Mouse (Mus musculus) neutrophil, adult 5-6 weeks (primary cell): ENCODE data around the gene Gata2. TPM values are rescaled to one million over a fixed set of nuclear protein-coding genes. Genes with fewer than 3 reads are reported as not detected.
A peak's percentile ranks its signal among the peaks of the same experiment; 100 is the strongest.
"Not testable (repeated sequence)": the region's sequence is repeated elsewhere in the genome, so short reads cannot be mapped to it uniquely, and the experiment has no call there.

ENCODE experiments used
- ATAC-seq: fragments of 151-379, 151-347 bp; 2 replicates; pipeline ENCODE4 v1.8.0; 2017; ENCODE audit warnings: mild to moderate bottlenecking, moderate TSS enrichment; ENCODE audit not compliant: insufficient number of reproducible peaks, poor library complexity, low FRiP score, severe bottlenecking; ENCODE audit errors: extremely low read depth
- total RNA-seq: library from RNA; stranded (forward); fragments of 200-1000 nt; gene quantifications from 2 replicates; pipeline ENCODE4 v1.2.3, GENCODE M21; 2017

Gene Gata2
- 1.8 and 4.9 TPM in 2 replicates for total RNA-seq

DNA sequence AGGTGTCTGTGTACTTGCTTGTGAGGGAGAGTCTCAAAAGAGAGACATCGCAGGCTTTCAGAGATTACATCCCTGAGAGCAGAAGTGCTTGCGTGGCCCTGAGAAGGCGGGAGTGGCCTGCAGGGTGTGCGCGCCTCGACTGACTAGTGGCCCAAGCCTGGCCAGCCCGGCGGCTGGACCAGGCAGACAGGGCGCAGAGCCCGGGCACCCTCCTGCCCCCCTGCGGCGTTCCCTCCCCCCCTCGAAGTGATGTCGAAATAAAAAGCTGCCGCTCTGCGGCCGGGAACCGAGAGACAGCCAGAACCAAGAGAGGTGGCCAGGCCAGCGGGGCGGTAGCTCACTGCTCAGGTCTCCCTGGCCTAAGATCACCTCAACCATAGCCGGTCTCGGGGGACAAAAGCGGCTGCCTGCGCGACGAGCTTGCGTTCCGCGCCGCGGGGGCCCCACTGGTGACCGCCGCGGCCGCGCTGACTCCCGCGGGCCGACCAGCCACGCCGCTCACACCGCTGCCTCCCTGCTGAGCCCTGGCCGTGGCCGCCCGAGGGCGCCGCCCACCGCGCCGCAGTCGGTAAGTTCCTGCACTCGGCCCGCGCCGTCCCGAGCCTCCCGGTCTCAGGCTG lies at the start of gene Gata2:
TSS of gene Gata2 (plus strand) at position 459 of the 620 bp plus-strand sequence.
- ATAC-seq: no peak

DNA sequence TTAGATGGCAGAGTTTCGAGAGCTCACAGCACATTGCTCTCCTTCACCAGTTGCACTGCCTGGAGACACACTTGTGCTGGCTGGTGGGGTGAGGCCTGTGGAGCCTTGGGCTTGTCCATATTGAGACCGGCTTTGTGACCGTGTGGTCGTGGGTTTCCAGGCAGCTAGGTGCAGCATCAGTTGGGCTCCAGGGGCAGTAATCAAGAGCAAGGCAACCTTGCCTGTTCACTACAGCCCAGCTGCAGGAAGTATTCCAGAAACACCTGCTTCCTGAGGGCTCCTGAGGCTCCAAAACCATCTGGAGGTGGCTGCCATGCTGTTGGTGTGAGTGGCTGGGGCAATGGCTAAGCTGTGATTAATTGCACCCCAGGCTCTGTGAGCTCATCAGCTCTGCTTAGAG lies 47.9 kb upstream of the Gata2 start:
- no peak for ATAC-seq

DNA sequence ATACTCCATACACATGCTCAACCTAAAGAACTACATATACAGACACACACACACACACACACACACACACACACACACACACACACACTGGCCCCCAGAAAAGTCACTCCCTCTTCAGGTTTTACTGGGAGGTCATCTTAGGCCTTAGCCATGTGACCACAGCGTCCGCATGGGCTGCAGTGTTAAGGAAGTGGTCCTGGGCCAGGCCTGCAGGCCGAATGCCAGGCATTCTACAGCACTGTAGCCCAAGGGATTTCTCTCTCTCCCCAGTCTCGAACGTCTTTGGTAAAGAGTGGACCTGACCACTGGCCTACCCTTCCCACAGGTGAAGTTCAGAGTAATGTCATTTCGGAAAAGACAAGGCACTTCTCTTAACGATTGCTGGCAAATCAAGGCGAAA lies 47.1 kb upstream of the Gata2 start:
- no peak for ATAC-seq

DNA sequence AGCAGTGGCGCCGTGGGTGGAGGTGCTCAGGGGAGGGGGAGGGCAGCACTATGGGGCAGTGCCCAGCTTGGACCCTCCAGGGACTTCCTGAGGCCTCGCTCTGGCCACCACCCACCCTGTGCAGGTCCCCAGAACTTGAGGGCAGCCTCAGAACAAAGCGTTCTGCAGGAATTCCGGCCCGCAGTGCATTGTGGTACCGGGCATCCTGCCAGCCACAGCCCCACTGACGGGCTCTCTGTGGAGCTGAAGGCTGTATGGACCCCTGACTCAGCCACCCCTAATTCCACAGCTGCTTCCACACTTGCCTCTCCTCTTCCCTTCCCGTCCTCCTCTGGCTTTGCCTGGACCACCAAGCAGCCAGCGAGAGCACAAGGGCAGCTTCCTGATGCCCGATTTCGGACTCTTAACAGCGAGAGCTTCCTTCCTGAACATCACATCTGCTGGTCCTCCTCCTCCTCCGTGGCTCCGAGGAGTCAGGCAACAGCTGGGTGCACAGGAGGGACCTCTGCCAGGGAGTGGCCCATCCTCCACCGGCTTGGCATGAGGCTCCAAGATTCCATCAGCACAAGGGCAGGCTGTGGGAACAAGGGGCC lies 46.2 kb upstream of the Gata2 start:
- ATAC-seq: no peak

DNA sequence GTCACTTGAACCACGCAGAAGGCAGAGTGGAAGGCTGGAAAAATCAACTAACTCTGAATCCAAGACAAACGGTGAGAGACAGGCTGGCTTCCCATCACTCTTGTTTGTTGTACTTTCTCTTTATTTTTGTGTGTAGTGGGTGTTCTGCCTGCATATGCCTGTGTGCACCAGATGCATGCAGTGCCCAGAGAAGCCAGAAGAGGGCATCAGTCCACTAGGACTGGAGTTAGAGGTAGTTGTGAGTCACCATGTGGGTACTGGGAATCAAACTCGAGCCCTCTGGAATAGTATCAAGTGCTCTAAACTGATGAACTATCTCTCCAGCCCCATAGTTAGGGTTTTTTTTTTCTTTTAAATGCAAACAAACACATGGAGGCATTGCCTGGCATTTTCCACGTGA lies 42.4 kb upstream of the Gata2 start:
- ATAC-seq: no peak

DNA sequence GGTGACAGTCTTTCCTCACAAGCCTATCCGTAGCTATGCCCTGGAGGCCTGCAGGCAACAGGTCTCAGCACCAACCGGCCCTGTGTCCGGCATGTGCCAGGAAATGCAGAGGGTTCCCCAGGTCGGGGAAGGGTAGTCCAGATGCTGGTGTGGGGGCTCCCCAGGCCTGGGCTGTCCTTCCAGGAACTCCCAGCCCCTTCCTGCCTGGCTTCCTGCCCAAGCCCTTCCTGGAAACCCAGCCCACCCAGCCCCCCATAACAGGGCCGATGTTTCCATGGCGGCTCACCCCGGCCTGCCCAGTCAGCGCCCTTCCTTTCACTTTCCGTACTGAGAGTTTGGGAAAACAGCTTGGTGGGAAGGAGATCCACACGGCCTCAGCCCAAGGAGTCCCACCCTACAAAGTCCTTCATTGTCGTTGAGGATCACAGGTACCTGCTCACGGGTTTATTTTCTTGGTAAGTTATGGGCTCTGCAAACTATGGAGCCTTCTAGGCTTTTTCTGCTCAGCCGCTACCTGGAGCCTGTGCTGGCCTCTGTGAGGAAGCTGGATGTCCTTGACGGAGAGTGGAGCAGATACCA lies 41.5 kb upstream of the Gata2 start:
- ATAC-seq: no peak

DNA sequence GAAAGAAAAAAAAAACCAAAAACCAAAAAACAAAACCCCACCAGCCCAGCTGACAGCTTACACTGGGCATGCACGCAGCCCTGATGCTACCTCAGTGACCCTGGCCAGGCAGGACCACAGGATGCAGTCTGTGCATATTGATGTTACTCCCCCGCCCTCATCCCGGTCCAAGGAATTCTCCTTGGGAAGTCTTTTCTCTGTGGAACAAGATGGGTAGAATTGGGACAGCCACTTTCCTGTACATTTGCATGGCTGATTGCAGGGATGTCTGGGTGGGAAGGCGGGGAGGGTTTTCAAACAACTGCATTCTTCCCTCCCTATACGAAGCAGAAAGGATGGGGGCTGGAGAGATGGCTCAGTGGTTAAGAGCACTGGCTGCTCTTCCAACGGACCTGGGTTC lies 40.7 kb upstream of the Gata2 start:
- no peak for ATAC-seq

DNA sequence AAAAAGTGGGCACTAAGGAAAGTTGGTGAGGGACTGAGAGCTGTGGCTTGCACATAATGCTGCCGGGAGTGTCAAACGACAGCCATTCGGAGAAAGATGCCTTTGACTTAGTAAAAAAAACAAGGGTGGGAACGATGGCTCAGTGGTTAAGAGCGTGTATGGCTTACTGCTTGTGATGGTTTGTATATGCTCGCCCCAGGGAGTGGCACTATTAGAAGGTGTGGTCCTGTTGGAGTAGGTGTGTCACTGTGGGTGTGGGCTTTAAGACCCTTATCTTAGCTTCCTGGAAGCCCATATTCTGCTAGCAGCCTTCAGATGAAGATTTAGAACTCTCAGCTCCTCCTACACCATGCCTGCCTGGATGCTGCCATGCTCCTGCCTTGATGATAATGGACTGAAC lies 38.1 kb upstream of the Gata2 start:
- ATAC-seq: not testable (repeated sequence)

DNA sequence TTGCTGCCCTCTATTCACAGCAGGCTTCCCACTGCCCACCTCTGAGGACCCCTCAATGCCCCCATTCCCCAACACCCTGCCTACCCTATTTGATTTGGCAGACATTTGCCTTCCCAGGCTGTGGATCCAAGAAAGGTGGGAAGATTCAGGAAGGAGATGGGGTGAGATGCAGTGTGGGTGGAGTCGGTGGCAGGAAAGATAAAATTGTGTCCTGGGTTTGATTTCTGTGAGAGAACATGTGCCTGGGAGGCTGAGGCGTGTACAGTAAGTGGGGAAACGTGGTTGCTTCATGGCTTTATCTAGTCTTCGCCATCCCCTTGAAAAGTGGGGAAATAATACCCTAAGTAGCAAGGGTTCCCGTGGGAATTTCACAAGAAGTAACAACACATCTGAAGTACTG lies 34.9 kb upstream of the Gata2 start:
- no peak for ATAC-seq

DNA sequence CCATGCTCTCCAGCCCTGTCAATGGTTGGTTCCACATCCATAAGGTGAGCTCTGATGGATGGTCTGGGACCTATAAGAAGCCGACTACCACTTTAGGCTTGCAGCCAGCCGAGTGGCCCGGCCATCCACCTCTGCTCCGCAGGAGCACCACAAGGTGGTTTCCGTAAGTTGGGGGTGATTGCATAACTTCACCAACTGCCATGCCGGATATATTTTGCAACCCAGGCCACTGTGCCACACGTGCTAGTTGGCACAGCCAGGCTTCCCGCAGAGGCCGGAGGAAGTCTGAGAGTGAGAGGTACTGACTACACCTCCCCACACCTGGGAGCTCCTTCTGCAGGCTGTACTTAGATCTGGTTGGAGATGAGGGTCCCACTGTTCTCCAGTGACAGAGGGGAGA lies 27.6 kb upstream of the Gata2 start:
- 0 out of 2 replicates have a peak, but pooled peaks have one; percentile 13 for ATAC-seq

DNA sequence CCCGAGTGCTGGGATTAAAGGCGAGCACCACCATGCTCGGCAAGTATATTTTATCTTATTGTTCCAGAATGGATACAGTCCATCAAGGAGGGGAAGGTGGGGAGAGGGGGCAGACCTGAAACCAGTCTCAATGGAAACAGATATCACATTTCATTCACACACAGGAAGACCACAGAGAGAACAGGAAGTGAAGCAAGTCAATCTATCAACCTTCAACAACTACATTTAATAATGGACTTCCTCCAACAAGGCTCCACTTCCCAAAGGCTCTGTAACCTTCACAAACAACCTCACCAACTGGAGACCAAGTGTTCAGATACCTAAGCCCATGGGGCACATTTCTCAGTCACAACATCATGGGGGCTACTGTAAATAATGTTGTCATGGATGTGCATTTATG lies 19.5 kb upstream of the Gata2 start:
- no peak for ATAC-seq

DNA sequence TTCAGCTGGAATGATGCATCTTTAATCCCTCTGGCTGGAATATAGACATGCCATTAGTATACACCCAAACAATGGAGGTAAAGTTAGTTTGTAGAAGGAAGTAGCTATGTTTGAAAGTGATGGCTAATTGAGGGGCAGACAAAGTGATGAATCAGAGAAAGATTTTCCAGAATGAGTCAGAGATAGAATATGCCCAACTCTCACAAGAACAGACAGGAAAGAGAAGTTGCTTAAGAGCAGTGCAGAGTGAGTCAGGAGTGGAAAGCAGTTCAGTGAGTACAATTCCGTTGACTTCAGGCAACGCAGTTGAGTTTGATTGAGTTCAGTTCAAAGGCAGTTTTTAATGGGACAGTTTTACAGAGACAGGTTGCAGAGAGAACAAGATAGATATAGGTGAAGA lies 19.0 kb upstream of the Gata2 start:
- no peak for ATAC-seq

DNA sequence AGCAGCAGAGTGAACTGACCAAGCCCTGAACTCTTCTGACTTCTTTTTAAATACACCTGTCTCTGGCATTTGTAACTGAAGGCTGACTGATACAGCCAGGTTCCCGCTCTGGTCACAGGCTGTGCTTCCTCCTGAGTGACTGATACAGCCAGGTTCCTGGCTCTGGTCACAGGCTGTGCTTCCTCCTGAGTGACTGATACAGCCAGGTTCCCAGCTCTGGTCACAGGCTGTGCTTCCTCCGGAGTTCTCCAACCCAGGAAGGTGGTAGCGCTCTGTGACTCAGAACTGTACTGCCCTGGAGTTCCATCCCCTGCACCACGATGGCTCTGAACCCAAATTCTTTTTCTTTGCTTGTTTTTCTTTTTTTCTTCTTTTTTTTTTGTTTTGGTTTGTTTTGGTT lies 9.0 kb upstream of the Gata2 start:
- no peak for ATAC-seq

DNA sequence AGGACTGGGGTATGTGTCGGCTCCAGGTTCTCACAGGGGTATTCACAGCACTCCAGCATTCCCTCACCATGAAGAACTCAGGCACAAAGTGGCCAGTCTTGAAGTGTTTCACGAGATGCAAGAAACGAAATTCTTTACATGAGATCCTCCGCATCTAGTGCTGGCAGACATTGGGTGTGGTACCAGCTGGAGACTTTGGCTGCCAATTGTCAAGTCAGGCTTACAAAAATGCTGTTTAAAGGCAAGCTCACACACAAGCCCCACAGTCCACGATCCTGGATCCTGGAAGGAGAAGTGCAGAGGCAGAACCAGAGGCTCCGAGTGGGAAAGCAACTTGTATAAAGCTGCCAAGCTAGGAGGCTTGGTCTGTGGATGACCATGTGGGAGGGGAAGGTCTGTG lies 5.5 kb upstream of the Gata2 start:
- ATAC-seq: no peak

DNA sequence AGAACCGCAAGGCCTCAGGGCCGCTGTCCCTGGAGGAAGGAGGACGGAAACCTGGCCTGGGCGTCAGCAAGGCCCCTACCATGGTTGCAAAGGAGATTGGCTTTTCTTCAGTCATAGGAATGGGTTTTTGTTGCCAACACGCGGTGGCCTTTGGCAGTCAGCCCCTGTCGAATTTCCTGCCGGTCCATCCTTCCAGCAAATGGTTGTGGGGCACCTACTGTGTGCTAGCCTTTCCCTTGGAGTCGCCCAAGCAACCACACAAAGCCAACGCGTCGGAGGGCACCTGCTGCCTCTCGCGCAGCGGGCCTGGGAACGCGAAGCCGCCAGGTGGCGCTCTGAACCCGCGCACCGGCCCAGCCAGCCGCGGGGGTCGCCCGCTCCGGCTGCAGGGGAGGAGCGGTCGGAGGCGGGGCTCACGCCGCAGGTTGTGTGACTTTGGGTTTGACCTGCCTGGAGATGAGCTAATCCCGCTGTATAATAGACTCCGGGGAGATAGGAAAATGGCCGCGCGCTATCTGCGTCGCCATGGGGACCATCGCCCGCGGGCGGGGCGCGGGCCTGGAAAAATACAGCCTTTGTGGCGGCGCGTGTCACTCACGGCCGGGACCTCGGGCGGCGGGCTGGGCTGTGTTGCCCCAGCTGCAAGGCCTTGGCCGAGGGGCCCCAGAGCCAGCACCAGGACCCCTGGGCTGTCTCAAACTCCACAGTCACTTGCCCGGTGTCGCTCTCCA lies 4.2 kb upstream of the Gata2 start:
- no peak for ATAC-seq

DNA sequence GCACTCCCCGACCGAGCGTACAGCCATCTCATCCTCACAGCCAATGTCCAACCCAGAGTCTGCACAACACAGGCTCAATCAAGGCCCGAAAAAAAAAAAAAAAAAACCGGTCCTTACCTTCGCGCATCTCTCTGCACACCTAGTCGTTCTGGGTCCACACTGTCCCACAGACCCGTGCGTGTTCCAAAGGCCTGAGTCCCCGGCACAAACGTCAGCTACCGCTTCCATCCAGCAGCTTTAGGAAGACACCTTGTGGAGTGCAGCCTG lies 3.7 kb upstream of the Gata2 start:
- ATAC-seq: no peak

DNA sequence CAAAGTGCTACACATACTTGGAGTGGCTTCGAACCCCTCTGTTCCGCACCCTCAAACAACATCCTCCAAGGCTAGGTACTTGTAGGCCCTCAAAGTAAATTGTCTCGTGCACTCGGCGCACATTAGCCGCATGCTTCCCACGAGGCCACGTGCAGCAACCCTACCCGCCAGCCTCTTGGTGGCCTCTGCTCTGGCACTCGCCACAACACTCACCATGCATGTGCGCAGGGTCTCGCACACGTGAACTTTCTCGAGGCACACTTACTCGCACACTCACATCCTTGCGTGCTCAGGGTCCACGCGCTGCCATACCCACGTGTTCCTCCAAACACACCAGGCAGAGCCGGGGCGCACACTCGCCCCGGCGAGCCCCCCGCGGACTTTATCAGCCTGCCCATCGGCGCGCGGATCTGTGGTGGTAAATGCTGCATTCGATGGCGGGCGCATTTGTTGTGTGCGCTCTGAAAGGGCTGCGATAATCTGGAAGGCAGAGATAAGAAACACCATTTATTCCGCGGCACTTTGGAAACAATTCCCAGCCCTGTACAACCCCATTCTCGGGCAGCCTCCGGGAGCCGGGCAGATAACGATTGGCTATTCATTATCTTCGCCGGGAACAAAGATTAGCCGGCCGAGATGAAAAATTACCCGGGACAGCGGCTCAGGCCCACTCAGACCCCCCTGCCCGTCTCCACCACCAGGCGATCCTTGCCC lies 3.2 kb upstream of the Gata2 start:
- ATAC-seq: no peak

DNA sequence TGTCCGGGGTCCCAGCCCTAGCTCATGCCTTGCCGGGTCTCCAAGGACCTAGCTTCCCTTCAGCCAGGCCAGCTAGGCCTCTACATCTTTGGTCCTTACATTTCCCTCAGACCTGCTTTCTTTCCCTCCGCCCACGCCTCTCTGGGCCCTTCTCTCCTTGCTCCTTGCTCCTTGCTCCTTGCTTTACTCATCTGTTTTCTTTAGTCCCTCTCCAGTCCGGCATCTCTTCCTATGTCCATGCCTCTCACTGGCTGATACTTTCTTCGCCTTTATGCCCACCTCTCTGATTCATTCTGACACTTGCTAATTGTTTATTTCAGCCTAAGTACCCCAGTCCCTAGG lies 2.7 kb upstream of the Gata2 start:
- ATAC-seq: no peak

DNA sequence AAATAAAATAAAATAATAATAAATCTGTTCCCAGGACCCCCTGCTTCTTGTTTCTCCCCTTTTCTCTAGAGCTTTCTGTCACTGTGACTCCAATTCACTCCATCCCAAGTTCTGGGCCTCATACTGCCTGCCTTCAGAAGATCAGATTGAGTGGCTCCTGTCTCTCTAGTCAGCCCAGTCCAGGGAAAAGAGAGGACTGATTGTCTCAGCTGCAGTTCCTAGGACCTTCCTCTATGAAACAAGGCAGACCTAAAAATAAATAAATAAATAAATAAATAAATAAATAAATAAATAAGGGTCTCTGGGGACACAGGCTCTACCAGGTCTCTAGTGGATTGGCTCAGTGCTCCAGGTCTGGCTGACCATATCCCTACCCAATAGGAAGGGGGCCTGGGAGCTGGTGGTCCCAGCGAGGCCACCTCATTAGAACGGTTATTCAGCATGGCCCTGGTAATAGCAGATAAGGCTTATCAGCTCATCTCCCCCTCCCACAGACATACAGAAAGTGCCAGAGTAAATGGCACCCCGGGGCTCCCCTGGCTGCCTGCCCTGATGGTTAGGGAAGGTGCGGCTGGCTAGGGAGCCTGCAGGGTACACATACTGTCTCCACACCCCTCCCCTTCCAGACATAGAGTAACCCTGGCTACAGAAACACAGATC lies 2.1 kb upstream of the Gata2 start:
- ATAC-seq: no peak
